In genomic region chr1:161687548-161687947, GRCm38 (mm10) we compare ENCODE assay signal across 9 mouse cellular contexts.
DNase-seq lines count a peak whose midpoint lies in the region; ATAC-seq and TF ChIP-seq lines count a peak whose summit lies in the region.
"Had no signal": no experiment of that assay in that cellular context is flagged by ENCODE, and none has a peak within 500 bp of the region (broad histone marks: within the 10 kb centered on the region; RNA-seq: fewer than 3 reads in every experiment).

No protein-coding gene starts in this region.

- H3K9me3 ChIP-seq in forebrain, embryonic 13.5 days (replicated peaks), result no peaks in the 10 kb centered on the region
- H3K9me3 ChIP-seq in hindbrain, postnatal 0 days (ENCODE audit: low read length), result no peaks in the 10 kb centered on the region
- H3K9me3 ChIP-seq in limb, embryonic 10.5 days (replicated peaks), result no peaks in the 10 kb centered on the region
- no peaks in the 10 kb centered on the region for H3K9me3 ChIP-seq in stomach, postnatal 0 days (ENCODE audit: control insufficient read depth, low read length)
- H3K9me3 ChIP-seq: stomach, embryonic 15.5 days had no signal

- H3K4me2 ChIP-seq in forebrain, embryonic 13.5 days, result peak overlapping the region; percentile 14; the same call in 1 of the 2 replicates
- 0 out of 2 replicates have a peak overlapping the region, but pooled peaks have one; percentile 11 for H3K4me2 ChIP-seq in hindbrain, postnatal 0 days (ENCODE audit: low read depth, low read length)
- no peak overlapping the region for H3K4me2 ChIP-seq in stomach, postnatal 0 days (replicated peaks; ENCODE audit: low read depth)
- H3K4me2 ChIP-seq: stomach, embryonic 15.5 days had no signal

- 24% methylated on average over 12 of the region's 12 CpGs for WGBS in forebrain, embryonic 13.5 days
- WGBS in hindbrain, postnatal 0 days, result 19% methylated on average over 12 of the region's 12 CpGs
- WGBS in limb, embryonic 10.5 days, result 26% methylated on average over 12 of the region's 12 CpGs
- WGBS in stomach, postnatal 0 days, result 23% methylated on average over 12 of the region's 12 CpGs

- intact Hi-C loops in gastrocnemius, adult 2 months (cut with DNase I), result loop anchor here (1.0 kb wide), 1 partner anchor 287 kb away; no protein-coding TSS in a partner anchor

- ATAC-seq in forebrain, embryonic 13.5 days, result peak; percentile 69; the same call in 1 of the 2 replicates
- ATAC-seq in hindbrain, postnatal 0 days, result 0 out of 2 replicates have a peak, but pooled peaks have one; percentile 35
- ATAC-seq in stomach, postnatal 0 days (ENCODE audit: low FRiP score, low TSS enrichment), result no peak

- H3K27me3 ChIP-seq in forebrain, embryonic 13.5 days, result no peaks in the 10 kb centered on the region
- no peaks in the 10 kb centered on the region for H3K27me3 ChIP-seq in hindbrain, postnatal 0 days (ENCODE audit: insufficient read depth, low read length)
- H3K27me3 ChIP-seq in limb, embryonic 10.5 days (ENCODE audit: low read depth, poor library complexity, severe bottlenecking), result no peaks in the 10 kb centered on the region
- no peaks in the 10 kb centered on the region for H3K27me3 ChIP-seq in stomach, postnatal 0 days (ENCODE audit: control insufficient read depth, insufficient read depth, low read length)
- H3K27me3 ChIP-seq: stomach, embryonic 15.5 days had no signal

- no peak for TF ChIP-seq EP300 in stomach, postnatal 0 days (optimal IDR thresholded peaks at IDR 0.05)

- peak; percentile 63 for DNase-seq in gastrocnemius, adult 2 months
- no peak for DNase-seq in gastrocnemius, postnatal 25 days
- peak; percentile 50 for DNase-seq in brain, adult 2 months (ENCODE audit: low read depth, low spot score)
- peak; percentile 80 for DNase-seq in hindbrain, postnatal 0 days (ENCODE audit: low spot score)
- peak; percentile 80 for DNase-seq in limb, embryonic 10.5 days (ENCODE audit: low spot score)
- DNase-seq in naive thymus-derived CD4-positive, alpha-beta T cell, adult 2 months (ENCODE audit: low read depth), result peak; percentile 81
- peak; percentile 51 for DNase-seq in stomach, postnatal 0 days (ENCODE audit: low spot score)

- 0 out of 2 replicates have a peak, but pooled peaks cover 5% of the 10 kb centered on the region for H3K4me1 ChIP-seq in forebrain, embryonic 13.5 days
- no peaks in the 10 kb centered on the region for H3K4me1 ChIP-seq in hindbrain, postnatal 0 days (ENCODE audit: insufficient read depth, low read length)
- peaks cover 4% of the 10 kb centered on the region; the same call in 1 of the 2 replicates for H3K4me1 ChIP-seq in limb, embryonic 10.5 days
- no peaks in the 10 kb centered on the region for H3K4me1 ChIP-seq in stomach, postnatal 0 days (replicated peaks; ENCODE audit: control insufficient read depth, insufficient read depth)

- no peak overlapping the region for H3K9ac ChIP-seq in forebrain, embryonic 13.5 days
- no peak overlapping the region for H3K9ac ChIP-seq in hindbrain, postnatal 0 days (replicated peaks; ENCODE audit: low read length)
- H3K9ac ChIP-seq in stomach, postnatal 0 days (ENCODE audit: low read length), result no peak overlapping the region
- H3K9ac ChIP-seq: stomach, embryonic 15.5 days had no signal

- H3K4me3 ChIP-seq in gastrocnemius, adult 2 months, result peak overlapping the region; percentile 38
- no peak overlapping the region for H3K4me3 ChIP-seq in forebrain, embryonic 13.5 days
- no peak overlapping the region for H3K4me3 ChIP-seq in hindbrain, postnatal 0 days (ENCODE audit: low read length)
- no peak overlapping the region for H3K4me3 ChIP-seq in limb, embryonic 10.5 days
- H3K4me3 ChIP-seq in stomach, postnatal 0 days (ENCODE audit: low read depth, low read length), result no peak overlapping the region
- H3K4me3 ChIP-seq: stomach, embryonic 15.5 days had no signal

- peak; percentile 89 for TF ChIP-seq CTCF in gastrocnemius, adult 2 months (IDR thresholded peaks at IDR 0.05)
- peak; percentile 88 for TF ChIP-seq CTCF in hindbrain, postnatal 0 days (IDR thresholded peaks at IDR 0.05; ENCODE audit: low read depth)
- peak; percentile 88 for TF ChIP-seq CTCF in stomach, postnatal 0 days (IDR thresholded peaks at IDR 0.05; ENCODE audit: low read depth)

- no peaks in the 10 kb centered on the region for H3K36me3 ChIP-seq in forebrain, embryonic 13.5 days (ENCODE audit: poor library complexity, severe bottlenecking)
- H3K36me3 ChIP-seq in hindbrain, postnatal 0 days (ENCODE audit: insufficient read depth, low read length), result no peaks in the 10 kb centered on the region
- no peaks in the 10 kb centered on the region for H3K36me3 ChIP-seq in limb, embryonic 10.5 days
- no peaks in the 10 kb centered on the region for H3K36me3 ChIP-seq in stomach, postnatal 0 days (ENCODE audit: control insufficient read depth, insufficient read depth, low read length)
- H3K36me3 ChIP-seq: stomach, embryonic 15.5 days had no signal

- H3K27ac ChIP-seq in gastrocnemius, adult 2 months, result no peak overlapping the region
- no peak overlapping the region for H3K27ac ChIP-seq in forebrain, embryonic 13.5 days
- no peak overlapping the region for H3K27ac ChIP-seq in hindbrain, postnatal 0 days
- H3K27ac ChIP-seq in limb, embryonic 10.5 days, result no peak overlapping the region
- no peak overlapping the region for H3K27ac ChIP-seq in stomach, postnatal 0 days (replicated peaks)
- H3K27ac ChIP-seq: stomach, embryonic 15.5 days had no signal
